Mouse (Mus musculus): Measurements from ENCODE around the gene Fsd2.

DNA sequence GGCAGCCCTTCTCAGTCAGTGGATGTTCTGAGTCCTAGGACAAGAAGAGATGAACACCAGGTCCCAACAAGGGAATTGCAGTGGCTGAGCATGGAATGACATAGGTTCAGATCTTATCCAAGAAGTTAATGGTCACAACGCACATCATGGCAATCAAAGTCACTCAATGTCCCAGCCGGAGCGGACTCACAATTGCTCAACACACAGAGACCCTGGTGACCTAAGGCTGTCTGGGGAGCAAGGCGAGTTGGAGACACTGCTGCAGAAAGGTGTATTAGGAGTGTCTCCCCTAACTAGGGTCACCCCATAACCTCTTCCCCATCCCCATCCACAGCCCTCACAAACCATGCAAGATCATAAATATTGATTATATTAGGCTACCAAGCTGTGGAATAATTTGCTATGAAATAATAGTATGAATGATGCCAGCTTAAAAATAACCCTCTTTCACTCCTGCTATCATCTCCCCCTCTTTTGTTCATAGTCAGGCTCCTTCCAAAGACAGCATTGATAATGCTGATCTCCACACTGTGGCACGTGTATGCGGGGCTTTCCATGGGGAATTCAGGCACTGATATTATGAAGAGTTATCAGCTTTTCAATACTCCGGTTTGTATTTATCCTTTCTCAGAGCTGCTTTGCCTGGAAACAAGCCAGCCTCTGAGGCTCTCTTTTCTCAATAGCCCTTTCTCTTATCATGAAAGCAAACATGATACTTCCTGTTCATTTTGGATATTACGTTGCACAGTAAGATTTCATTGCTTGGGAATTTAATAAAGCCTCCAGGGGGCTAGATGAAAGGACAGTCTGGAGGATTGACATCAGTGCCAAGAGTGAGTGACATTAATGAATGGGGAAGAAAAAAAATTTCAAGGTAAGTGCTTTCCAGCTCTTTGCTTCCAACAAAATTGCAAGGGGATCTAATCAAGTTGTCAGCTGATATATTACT lies 6.4 kb downstream of the Fsd2 start:
- TF ChIP-seq CTCF (IDR thresholded peaks at IDR 0.05; ENCODE audit: low read depth) (no peak), EP300 (optimal IDR thresholded peaks at IDR 0.05) (no peak)
